Mouse (Mus musculus): ENCODE data around the gene Prkab2. TPM values are rescaled to one million over a fixed set of nuclear protein-coding genes. Genes with fewer than 3 reads are reported as not detected.

Prkab2 gene
- polyA plus RNA-seq, 1 experiment: 10.6 TPM

- H3K27ac ChIP-seq (ENCODE audit: control insufficient read depth, insufficient read depth, low read depth, low read length): no peak overlapping the region
Measured at GRCm38 (mm10) chr3:97661206-97661605, 3.2 kb downstream of the Prkab2 start.

GRCm38 (mm10) chr3:97665525-97665924 is 7.5 kb downstream of the Prkab2 start:
- no peaks in the 10 kb centered on the region for H3K4me1 ChIP-seq (ENCODE audit: control insufficient read depth, insufficient read depth, low read length)
- H3K4me3 ChIP-seq (ENCODE audit: control insufficient read depth, low read depth, low read length): no peak overlapping the region
- TF ChIP-seq CTCF (IDR thresholded peaks at IDR 0.05; ENCODE audit: control insufficient read depth, insufficient read depth, insufficient replicate concordance, low read depth, low read length) (no peak), POLR2A (IDR thresholded peaks at IDR 0.05; ENCODE audit: control insufficient read depth, low read depth, low read length) (no peak)
- no peaks in the 10 kb centered on the region for H3K27me3 ChIP-seq (ENCODE audit: control insufficient read depth, insufficient read depth, low read length)
- H3K27ac ChIP-seq (ENCODE audit: control insufficient read depth, insufficient read depth, low read depth, low read length): no peak overlapping the region
- H3K36me3 ChIP-seq (ENCODE audit: control insufficient read depth, insufficient read depth, low read length): peaks cover 5% of the 10 kb centered on the region

More at GRCm38 (mm10) chr3:97661206-97661605, 3.2 kb downstream of the Prkab2 start:
- H3K4me3 ChIP-seq (ENCODE audit: control insufficient read depth, low read depth, low read length): no peak overlapping the region
- TF ChIP-seq POLR2A (IDR thresholded peaks at IDR 0.05; ENCODE audit: control insufficient read depth, low read depth, low read length) (no peak), CTCF (IDR thresholded peaks at IDR 0.05; ENCODE audit: control insufficient read depth, insufficient read depth, insufficient replicate concordance, low read depth, low read length) (no peak)
- H3K4me1 ChIP-seq (ENCODE audit: control insufficient read depth, insufficient read depth, low read length): peaks cover 4% of the 10 kb centered on the region; the same call in 1 of the 2 replicates
- H3K27me3 ChIP-seq (ENCODE audit: control insufficient read depth, insufficient read depth, low read length): no peaks in the 10 kb centered on the region
- H3K36me3 ChIP-seq (ENCODE audit: control insufficient read depth, insufficient read depth, low read length): peaks cover 1% of the 10 kb centered on the region; the same call in 1 of the 2 replicates

DNA sequence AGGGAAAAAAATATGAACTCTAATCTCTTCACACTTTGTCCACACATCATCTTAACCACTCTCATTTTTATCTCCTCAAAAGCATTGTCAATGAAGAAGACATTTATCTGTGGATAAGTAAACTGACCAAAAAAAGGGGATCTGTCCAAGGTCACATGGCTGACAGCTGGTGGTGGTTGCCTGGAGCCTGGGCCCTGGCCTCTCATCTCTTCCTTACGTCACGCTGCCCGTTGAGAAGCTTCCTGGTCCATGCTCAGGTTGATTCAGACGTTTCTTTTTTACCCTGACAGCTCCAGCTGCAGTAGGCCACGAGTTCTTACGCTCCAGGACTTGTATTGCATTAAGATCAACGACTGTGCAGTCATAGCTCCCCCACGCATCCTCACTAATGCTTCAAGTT is 8.2 kb downstream of the Prkab2 start:
- Histone ChIP-seq H3K27ac (ENCODE audit: control insufficient read depth, insufficient read depth, low read depth, low read length) (no peak overlapping the region), H3K36me3 (ENCODE audit: control insufficient read depth, insufficient read depth, low read length) (peaks cover 5% of the 10 kb centered on the region), H3K27me3 (ENCODE audit: control insufficient read depth, insufficient read depth, low read length) (no peaks in the 10 kb centered on the region), H3K4me3 (ENCODE audit: control insufficient read depth, low read depth, low read length) (no peak overlapping the region), H3K4me1 (ENCODE audit: control insufficient read depth, insufficient read depth, low read length) (no peaks in the 10 kb centered on the region)
- TF ChIP-seq POLR2A (IDR thresholded peaks at IDR 0.05; ENCODE audit: control insufficient read depth, low read depth, low read length): no peak
- TF ChIP-seq CTCF (IDR thresholded peaks at IDR 0.05; ENCODE audit: control insufficient read depth, insufficient read depth, insufficient replicate concordance, low read depth, low read length): no peak

- no peak overlapping the region for H3K4me3 ChIP-seq (ENCODE audit: control insufficient read depth, low read depth, low read length)
- TF ChIP-seq CTCF (IDR thresholded peaks at IDR 0.05; ENCODE audit: control insufficient read depth, insufficient read depth, insufficient replicate concordance, low read depth, low read length) (no peak), POLR2A (IDR thresholded peaks at IDR 0.05; ENCODE audit: control insufficient read depth, low read depth, low read length) (no peak)
- H3K27ac ChIP-seq (ENCODE audit: control insufficient read depth, insufficient read depth, low read depth, low read length): no peak overlapping the region; the same call in 1 of the 2 replicates
- no peaks in the 10 kb centered on the region for H3K27me3 ChIP-seq (ENCODE audit: control insufficient read depth, insufficient read depth, low read length)
- no peaks in the 10 kb centered on the region for H3K4me1 ChIP-seq (ENCODE audit: control insufficient read depth, insufficient read depth, low read length)
- peaks cover 5% of the 10 kb centered on the region for H3K36me3 ChIP-seq (ENCODE audit: control insufficient read depth, insufficient read depth, low read length)
Measured at GRCm38 (mm10) chr3:97667093-97667675, 9.2 kb downstream of the Prkab2 start.

GRCm38 (mm10) chr3:97674644-97675110 is 16.7 kb downstream of the Prkab2 start, which contains the start of gene Gm17651:
Gene Gm17651, minus strand, starts transcription at chr3:97674694.
- Histone ChIP-seq H3K27ac (ENCODE audit: control insufficient read depth, insufficient read depth, low read depth, low read length) (no peak within 1 kb of the TSS), H3K4me1 (ENCODE audit: control insufficient read depth, insufficient read depth, low read length) (no peaks in the 10 kb centered on the region)

GRCm38 (mm10) chr3:97676126-97676525 is 18.1 kb downstream of the Prkab2 start:
- Histone ChIP-seq H3K27ac (ENCODE audit: control insufficient read depth, insufficient read depth, low read depth, low read length) (no peak overlapping the region), H3K4me1 (ENCODE audit: control insufficient read depth, insufficient read depth, low read length) (peaks cover 6% of the 10 kb centered on the region), H3K36me3 (ENCODE audit: control insufficient read depth, insufficient read depth, low read length) (no peaks in the 10 kb centered on the region; the same call in 1 of the 2 replicates), H3K4me3 (ENCODE audit: control insufficient read depth, low read depth, low read length) (no peak overlapping the region), H3K27me3 (ENCODE audit: control insufficient read depth, insufficient read depth, low read length) (no peaks in the 10 kb centered on the region)
- no peak for TF ChIP-seq CTCF (IDR thresholded peaks at IDR 0.05; ENCODE audit: control insufficient read depth, insufficient read depth, insufficient replicate concordance, low read depth, low read length)
- no peak for TF ChIP-seq POLR2A (IDR thresholded peaks at IDR 0.05; ENCODE audit: control insufficient read depth, low read depth, low read length)

More at GRCm38 (mm10) chr3:97674644-97675110, 16.7 kb downstream of the Prkab2 start, which contains the start of gene Gm17651:
- TF ChIP-seq POLR2A (IDR thresholded peaks at IDR 0.05; ENCODE audit: control insufficient read depth, low read depth, low read length): no peak
- TF ChIP-seq CTCF (IDR thresholded peaks at IDR 0.05; ENCODE audit: control insufficient read depth, insufficient read depth, insufficient replicate concordance, low read depth, low read length): no peak
- Histone ChIP-seq H3K4me3 (ENCODE audit: control insufficient read depth, low read depth, low read length) (no peak within 1 kb of the TSS), H3K27me3 (ENCODE audit: control insufficient read depth, insufficient read depth, low read length) (no peaks in the 10 kb centered on the region), H3K36me3 (ENCODE audit: control insufficient read depth, insufficient read depth, low read length) (no peaks in the 10 kb centered on the region; the same call in 1 of the 2 replicates)

GRCm38 (mm10) chr3:97678416-97678815 is 20.4 kb downstream of the Prkab2 start:
- H3K4me3 ChIP-seq (ENCODE audit: control insufficient read depth, low read depth, low read length): no peak overlapping the region
- H3K36me3 ChIP-seq (ENCODE audit: control insufficient read depth, insufficient read depth, low read length): no peaks in the 10 kb centered on the region
- peaks cover 19% of the 10 kb centered on the region for H3K4me1 ChIP-seq (ENCODE audit: control insufficient read depth, insufficient read depth, low read length)
- no peak overlapping the region for H3K27ac ChIP-seq (ENCODE audit: control insufficient read depth, insufficient read depth, low read depth, low read length)
- TF ChIP-seq POLR2A (IDR thresholded peaks at IDR 0.05; ENCODE audit: control insufficient read depth, low read depth, low read length): no peak
- no peak for TF ChIP-seq CTCF (IDR thresholded peaks at IDR 0.05; ENCODE audit: control insufficient read depth, insufficient read depth, insufficient replicate concordance, low read depth, low read length)
- H3K27me3 ChIP-seq (ENCODE audit: control insufficient read depth, insufficient read depth, low read length): no peaks in the 10 kb centered on the region

Measured in testis, adult 2 months (tissue).